Comparison of ENCODE assay signal across 8 mouse cellular contexts in genomic region chr16:89517635-89518034, GRCm38 (mm10). TPM values are rescaled to one million over a fixed set of nuclear protein-coding genes. Genes with fewer than 3 reads are reported as not detected.
DNase-seq lines count a peak whose midpoint lies in the region; ATAC-seq and TF ChIP-seq lines count a peak whose summit lies in the region.

No protein-coding gene starts in this region.

- H3K4me2 ChIP-seq in intestine, postnatal 0 days (replicated peaks; ENCODE audit: low read depth), result no peak overlapping the region

- no peak for TF ChIP-seq POLR2A in lung, adult 2 months (IDR thresholded peaks at IDR 0.05; ENCODE audit: borderline replicate concordance, extremely low read depth, low read depth, low read length)

- no peaks in the 10 kb centered on the region for H3K9me3 ChIP-seq in intestine, postnatal 0 days (ENCODE audit: control insufficient read depth)

- WGBS in intestine, postnatal 0 days, result 60% methylated on average over 9 of the region's 9 CpGs
- WGBS in lung, adult 2 months, result 50% methylated on average over 9 of the region's 9 CpGs

- H3K27me3 ChIP-seq in intestine, postnatal 0 days (replicated peaks; ENCODE audit: control insufficient read depth, insufficient read depth, low read length), result no peaks in the 10 kb centered on the region

- DNase-seq in gastrocnemius, adult 18-20 months (ENCODE audit: low spot score), result peak; percentile 30
- no peak for DNase-seq in gastrocnemius, postnatal 25 days
- DNase-seq in right cerebral cortex, adult 18-20 months, result peak; percentile 14
- no peak for DNase-seq in right cerebral cortex, postnatal 4 days
- peak; percentile 10 for DNase-seq in lung, adult 2 months
- DNase-seq in thymus, postnatal 25 days, result peak; percentile 3

- TF ChIP-seq CTCF in intestine, postnatal 0 days (IDR thresholded peaks at IDR 0.05; ENCODE audit: low read depth), result peak; percentile 74
- TF ChIP-seq CTCF in lung, adult 2 months (IDR thresholded peaks at IDR 0.05; ENCODE audit: insufficient read depth, low read length), result peak; percentile 62

- ATAC-seq in common myeloid progenitor, adult 5-6 weeks (replicated peaks; ENCODE audit: low read depth, poor library complexity, severe bottlenecking), result peak; percentile 89
- ATAC-seq in intestine, postnatal 0 days, result no peak

- H3K36me3 ChIP-seq in intestine, postnatal 0 days (ENCODE audit: control insufficient read depth, insufficient read depth), result no peaks in the 10 kb centered on the region

- no peak overlapping the region for H3K27ac ChIP-seq in intestine, postnatal 0 days (ENCODE audit: low read depth, low read length)

- H3K4me1 ChIP-seq in intestine, postnatal 0 days (replicated peaks; ENCODE audit: control insufficient read depth, insufficient read depth, low read length), result no peaks in the 10 kb centered on the region
- H3K4me1 ChIP-seq in lung, adult 2 months (ENCODE audit: control insufficient read depth, insufficient read depth, low read length), result no peaks in the 10 kb centered on the region

- H3K4me3 ChIP-seq in intestine, postnatal 0 days (ENCODE audit: low read depth, low read length), result no peak overlapping the region
- H3K4me3 ChIP-seq in lung, adult 2 months (replicated peaks; ENCODE audit: extremely low read depth, low read depth, low read length), result no peak overlapping the region

- no peak overlapping the region for H3K9ac ChIP-seq in intestine, postnatal 0 days (ENCODE audit: low read depth, low read length)

RNA-seq across cellular contexts. Expression of gene Krtap7-1, which starts 9.5 kb away (rescaled TPM):
- total RNA-seq in gastrocnemius, adult 18-20 months (2021), result not detected
- not detected for total RNA-seq in gastrocnemius, postnatal 25 days (2021)
- total RNA-seq in common myeloid progenitor, adult 5-6 weeks (2017), result not detected in 2 replicates
- not detected in 2 replicates for polyA plus RNA-seq in intestine, postnatal 0 days (2015; fragmentation: Nextera tagmentation; extraction: Ambion mirVana)
- not detected in 2 replicates for polyA plus RNA-seq in lung, adult 2 months (2012; rRNA removed)

RNA-seq across cellular contexts. Expression of gene Krtap8-1, which starts 29.9 kb away (rescaled TPM):
- not detected for total RNA-seq in gastrocnemius, adult 18-20 months (2021)
- total RNA-seq in gastrocnemius, postnatal 25 days (2021), result not detected
- total RNA-seq in common myeloid progenitor, adult 5-6 weeks (2017), result not detected in 2 replicates
- polyA plus RNA-seq in intestine, postnatal 0 days (2015; fragmentation: Nextera tagmentation; extraction: Ambion mirVana), result not detected in 2 replicates
- polyA plus RNA-seq in lung, adult 2 months (2012; rRNA removed), result not detected in 2 replicates

RNA-seq across cellular contexts. Expression of gene Krtap11-1, which starts 53.3 kb away (rescaled TPM):
- not detected for total RNA-seq in gastrocnemius, adult 18-20 months (2021)
- not detected for total RNA-seq in gastrocnemius, postnatal 25 days (2021)
- total RNA-seq in common myeloid progenitor, adult 5-6 weeks (2017), result not detected in 2 replicates
- polyA plus RNA-seq in intestine, postnatal 0 days (2015; fragmentation: Nextera tagmentation; extraction: Ambion mirVana), result not detected in 2 replicates
- not detected in 2 replicates for polyA plus RNA-seq in lung, adult 2 months (2012; rRNA removed)

Comparison
In these comparisons a context has a peak if more than half of its experiments do, and no peak if none do; other contexts are left out.
1. DNase-seq: peak in gastrocnemius, adult 18-20 months (single experiment), right cerebral cortex, adult 18-20 months (single experiment), lung, adult 2 months (single experiment) and thymus, postnatal 25 days (single experiment); none in gastrocnemius, postnatal 25 days (single experiment) and right cerebral cortex, postnatal 4 days (single experiment).